14 mouse cellular contexts compared by ENCODE assay signal in genomic region chr3:120636669-120637305, GRCm38 (mm10).
DNase-seq lines count a peak whose midpoint lies in the region; ATAC-seq lines count a peak whose summit lies in the region.
"Had no signal": no experiment of that assay in that cellular context is flagged by ENCODE, and none has a peak within 500 bp of the region (broad histone marks: within the 10 kb centered on the region; RNA-seq: fewer than 3 reads in every experiment).

No protein-coding gene starts in this region.

- no peak overlapping the region for H3K4me2 ChIP-seq in forebrain, embryonic 15.5 days (replicated peaks)
- H3K4me2 ChIP-seq in forebrain, embryonic 12.5 days: no peak overlapping the region
- no peak overlapping the region for H3K4me2 ChIP-seq in midbrain, embryonic 15.5 days
- H3K4me2 ChIP-seq: heart, embryonic 13.5 days; midbrain, embryonic 12.5 days; neural tube, embryonic 12.5 days had no signal

- no peak overlapping the region for H3K9ac ChIP-seq in forebrain, embryonic 15.5 days (replicated peaks)
- no peak overlapping the region for H3K9ac ChIP-seq in forebrain, embryonic 12.5 days
- peak overlapping the region; percentile 1; the same call in 1 of the 2 replicates for H3K9ac ChIP-seq in midbrain, embryonic 15.5 days
- H3K9ac ChIP-seq: heart, embryonic 13.5 days; midbrain, embryonic 12.5 days; neural tube, embryonic 12.5 days had no signal

- H3K4me1 ChIP-seq in forebrain, embryonic 15.5 days: peaks cover 10% of the 10 kb centered on the region; the same call in 1 of the 2 replicates
- H3K4me1 ChIP-seq in forebrain, embryonic 12.5 days: no peaks in the 10 kb centered on the region
- H3K4me1 ChIP-seq in midbrain, embryonic 15.5 days: peaks cover 6% of the 10 kb centered on the region
- no peaks in the 10 kb centered on the region for H3K4me1 ChIP-seq in midbrain, embryonic 10.5 days
- H3K4me1 ChIP-seq: heart, embryonic 13.5 days; midbrain, embryonic 12.5 days; neural tube, embryonic 12.5 days had no signal

- no peak; the same call in 1 of the 2 replicates for ATAC-seq in forebrain, embryonic 15.5 days (replicated peaks)
- no peak for ATAC-seq in forebrain, embryonic 12.5 days (ENCODE audit: low FRiP score)
- peak; percentile 70; the same call in 1 of the 2 replicates for ATAC-seq in midbrain, embryonic 15.5 days (replicated peaks)
- no peak for ATAC-seq in megakaryocyte-erythroid progenitor cell, adult 5-6 weeks (replicated peaks; ENCODE audit: low FRiP score, low TSS enrichment, poor library complexity, severe bottlenecking)

- peak overlapping the region; percentile 65 for H3K27ac ChIP-seq in forebrain, embryonic 15.5 days (replicated peaks)
- no peak overlapping the region for H3K27ac ChIP-seq in forebrain, embryonic 12.5 days
- H3K27ac ChIP-seq in midbrain, embryonic 15.5 days: peak overlapping the region; percentile 39; the same call in 1 of the 2 replicates
- H3K27ac ChIP-seq in midbrain, embryonic 10.5 days (replicated peaks): no peak overlapping the region
- H3K27ac ChIP-seq: heart, embryonic 13.5 days; midbrain, embryonic 12.5 days; neural tube, embryonic 12.5 days had no signal

- H3K4me3 ChIP-seq in forebrain, embryonic 15.5 days: no peak overlapping the region
- no peak overlapping the region for H3K4me3 ChIP-seq in forebrain, embryonic 12.5 days (replicated peaks)
- H3K4me3 ChIP-seq in midbrain, embryonic 15.5 days: no peak overlapping the region
- H3K4me3 ChIP-seq in midbrain, embryonic 10.5 days: no peak overlapping the region
- H3K4me3 ChIP-seq: heart, embryonic 13.5 days; midbrain, embryonic 12.5 days; neural tube, embryonic 12.5 days had no signal

- no peak for DNase-seq in midbrain, embryonic 10.5 days (ENCODE audit: low spot score)
- peak; percentile 15 to 18 for DNase-seq in left cerebral cortex, adult 18-20 months (ENCODE audit: low spot score in 2 of 2)
- DNase-seq in telencephalon, adult 2 months (ENCODE audit: low read depth, low spot score): peak; percentile 56
- no peak for DNase-seq in kidney, postnatal 14 days
- DNase-seq: adrenal gland, adult 2 months; cerebellum, postnatal 10 days; kidney, adult 8-10 months had no signal

- no peaks in the 10 kb centered on the region for H3K9me3 ChIP-seq in forebrain, embryonic 15.5 days
- no peaks in the 10 kb centered on the region for H3K9me3 ChIP-seq in forebrain, embryonic 12.5 days
- no peaks in the 10 kb centered on the region for H3K9me3 ChIP-seq in midbrain, embryonic 15.5 days
- no peaks in the 10 kb centered on the region for H3K9me3 ChIP-seq in midbrain, embryonic 10.5 days (replicated peaks)
- H3K9me3 ChIP-seq: heart, embryonic 13.5 days; midbrain, embryonic 12.5 days; neural tube, embryonic 12.5 days had no signal

- WGBS in forebrain, embryonic 15.5 days: 60% methylated on average over 9 of the region's 9 CpGs
- WGBS in forebrain, embryonic 12.5 days: 74% methylated on average over 9 of the region's 9 CpGs
- WGBS in midbrain, embryonic 15.5 days: 60% methylated on average over 9 of the region's 9 CpGs
- WGBS in midbrain, embryonic 10.5 days: 78% methylated on average over 9 of the region's 9 CpGs

- H3K27me3 ChIP-seq in forebrain, embryonic 15.5 days: no peaks in the 10 kb centered on the region
- H3K27me3 ChIP-seq in forebrain, embryonic 12.5 days: no peaks in the 10 kb centered on the region
- no peaks in the 10 kb centered on the region for H3K27me3 ChIP-seq in midbrain, embryonic 15.5 days (replicated peaks)
- no peaks in the 10 kb centered on the region for H3K27me3 ChIP-seq in midbrain, embryonic 10.5 days (ENCODE audit: low read depth, poor library complexity, severe bottlenecking)
- H3K27me3 ChIP-seq: heart, embryonic 13.5 days; midbrain, embryonic 12.5 days; neural tube, embryonic 12.5 days had no signal

- H3K36me3 ChIP-seq in forebrain, embryonic 15.5 days: no peaks in the 10 kb centered on the region
- no peaks in the 10 kb centered on the region for H3K36me3 ChIP-seq in forebrain, embryonic 12.5 days (replicated peaks)
- H3K36me3 ChIP-seq in midbrain, embryonic 15.5 days (replicated peaks): no peaks in the 10 kb centered on the region
- H3K36me3 ChIP-seq in midbrain, embryonic 10.5 days: no peaks in the 10 kb centered on the region
- H3K36me3 ChIP-seq: heart, embryonic 13.5 days; midbrain, embryonic 12.5 days; neural tube, embryonic 12.5 days had no signal

Comparison
In these comparisons a context has a peak if more than half of its experiments do, and no peak if none do; other contexts are left out.
1. H3K27ac ChIP-seq: peak in forebrain, embryonic 15.5 days (single experiment) and midbrain, embryonic 15.5 days (single experiment); none in forebrain, embryonic 12.5 days (single experiment) and midbrain, embryonic 10.5 days (single experiment).
2. DNase-seq: peak in left cerebral cortex, adult 18-20 months (2 of 2) and telencephalon, adult 2 months (single experiment); none in midbrain, embryonic 10.5 days (single experiment) and kidney, postnatal 14 days (single experiment).